In genomic region chr5:91484324-91484723, GRCm38 (mm10) we compare ENCODE assay signal across 17 mouse cellular contexts. TPM values are rescaled to one million over a fixed set of nuclear protein-coding genes. Genes with fewer than 3 reads are reported as not detected.
"Had no signal": no experiment of that assay in that cellular context is flagged by ENCODE, and none has a peak within 500 bp of the region (broad histone marks: within the 10 kb centered on the region; RNA-seq: fewer than 3 reads in every experiment).

No protein-coding gene starts in this region.

- H3K4me3 ChIP-seq: neural tube, embryonic 13.5 days; neural tube, embryonic 15.5 days; stomach, embryonic 15.5 days had no signal

- H3K27me3 ChIP-seq: neural tube, embryonic 13.5 days; neural tube, embryonic 15.5 days; stomach, embryonic 15.5 days had no signal

- H3K9ac ChIP-seq: neural tube, embryonic 13.5 days; neural tube, embryonic 15.5 days; stomach, embryonic 15.5 days had no signal

- H3K4me1 ChIP-seq: neural tube, embryonic 13.5 days; neural tube, embryonic 15.5 days; stomach, embryonic 15.5 days had no signal

- H3K4me2 ChIP-seq: neural tube, embryonic 13.5 days; neural tube, embryonic 15.5 days; stomach, embryonic 15.5 days had no signal

- H3K9me3 ChIP-seq: neural tube, embryonic 13.5 days; neural tube, embryonic 15.5 days; stomach, embryonic 15.5 days had no signal

- DNase-seq: retina, postnatal 1 day; right cerebral cortex, adult 18-20 months; right cerebral cortex, postnatal 14 days; right cerebral cortex, postnatal 25 days; right cerebral cortex, postnatal 4 days; spleen, adult 18-20 months; thymus, adult 18-20 months; thymus, adult 2 months; thymus, postnatal 14 days; thymus, postnatal 25 days; thymus, postnatal 36 days; thymus, postnatal 4 days had no signal

- H3K36me3 ChIP-seq: neural tube, embryonic 13.5 days; neural tube, embryonic 15.5 days; stomach, embryonic 15.5 days had no signal

- H3K27ac ChIP-seq: neural tube, embryonic 13.5 days; neural tube, embryonic 15.5 days; stomach, embryonic 15.5 days; stomach, postnatal 0 days had no signal

RNA-seq across cellular contexts. Expression of gene Parm1, which starts 33.1 kb away (rescaled TPM):
- total RNA-seq: neutrophil, adult 5-6 weeks had no signal
